Mouse (Mus musculus) MEL (cell line): ENCODE data around the gene Col19a1.

Source experiments
- CTCF ChIP-seq, 3 experiments: IDR thresholded peaks in 2 of 3; conservative IDR thresholded peaks in 1 of 3; 2 replicates each; pipeline ENCODE4 v1.5.1; 2011 to 2012; ENCODE audit warnings: low read length in 3 of 3, low read depth in 2 of 3, mild to moderate bottlenecking in 2 of 3, improper control_type of control experiment in 1 of 3, inconsistent platforms in 1 of 3, mixed read lengths in 1 of 3, moderate library complexity in 1 of 3; ENCODE audit not compliant: control insufficient read depth in 1 of 3, insufficient read depth in 1 of 3, poor library complexity in 1 of 3, severe bottlenecking in 1 of 3
- KAT2A ChIP-seq: conservative IDR thresholded peaks from 2 replicates; pipeline ENCODE4 v1.6.1; 2012; ENCODE audit warnings: low read depth, low read length, improper control_type of control experiment, inconsistent platforms
- MYB ChIP-seq: IDR thresholded peaks from 2 replicates; pipeline ENCODE4 v1.6.1; 2011; ENCODE audit warnings: mild to moderate bottlenecking, low read depth, low read length, improper control_type of control experiment
- POLR2A ChIP-seq, 2 experiments: IDR thresholded peaks; 2 replicates each; pipeline ENCODE4 v1.6.1; 2011 to 2012; ENCODE audit warnings: low read length in 2 of 2, mild to moderate bottlenecking in 2 of 2, control low read depth in 1 of 2, improper control_type of control experiment in 1 of 2, low read depth in 1 of 2, moderate library complexity in 1 of 2; ENCODE audit not compliant: control insufficient read depth in 1 of 2, insufficient read depth in 1 of 2, poor library complexity in 1 of 2
- RCOR1 ChIP-seq: IDR thresholded peaks from 2 replicates; pipeline ENCODE4 v1.6.1; 2012; ENCODE audit warnings: low read depth, mild to moderate bottlenecking, inconsistent platforms, low read length, improper control_type of control experiment
- USF1 ChIP-seq: IDR thresholded peaks from 2 replicates; pipeline ENCODE4 v1.6.1; 2014; ENCODE audit warnings: low read depth, mild to moderate bottlenecking, inconsistent platforms, low read length, improper control_type of control experiment, moderate library complexity
- ZKSCAN1 ChIP-seq: IDR thresholded peaks from 2 replicates; pipeline ENCODE4 v1.6.1; 2012; ENCODE audit warnings: low read depth, mild to moderate bottlenecking, inconsistent platforms, low read length, improper control_type of control experiment, moderate library complexity

DNA sequence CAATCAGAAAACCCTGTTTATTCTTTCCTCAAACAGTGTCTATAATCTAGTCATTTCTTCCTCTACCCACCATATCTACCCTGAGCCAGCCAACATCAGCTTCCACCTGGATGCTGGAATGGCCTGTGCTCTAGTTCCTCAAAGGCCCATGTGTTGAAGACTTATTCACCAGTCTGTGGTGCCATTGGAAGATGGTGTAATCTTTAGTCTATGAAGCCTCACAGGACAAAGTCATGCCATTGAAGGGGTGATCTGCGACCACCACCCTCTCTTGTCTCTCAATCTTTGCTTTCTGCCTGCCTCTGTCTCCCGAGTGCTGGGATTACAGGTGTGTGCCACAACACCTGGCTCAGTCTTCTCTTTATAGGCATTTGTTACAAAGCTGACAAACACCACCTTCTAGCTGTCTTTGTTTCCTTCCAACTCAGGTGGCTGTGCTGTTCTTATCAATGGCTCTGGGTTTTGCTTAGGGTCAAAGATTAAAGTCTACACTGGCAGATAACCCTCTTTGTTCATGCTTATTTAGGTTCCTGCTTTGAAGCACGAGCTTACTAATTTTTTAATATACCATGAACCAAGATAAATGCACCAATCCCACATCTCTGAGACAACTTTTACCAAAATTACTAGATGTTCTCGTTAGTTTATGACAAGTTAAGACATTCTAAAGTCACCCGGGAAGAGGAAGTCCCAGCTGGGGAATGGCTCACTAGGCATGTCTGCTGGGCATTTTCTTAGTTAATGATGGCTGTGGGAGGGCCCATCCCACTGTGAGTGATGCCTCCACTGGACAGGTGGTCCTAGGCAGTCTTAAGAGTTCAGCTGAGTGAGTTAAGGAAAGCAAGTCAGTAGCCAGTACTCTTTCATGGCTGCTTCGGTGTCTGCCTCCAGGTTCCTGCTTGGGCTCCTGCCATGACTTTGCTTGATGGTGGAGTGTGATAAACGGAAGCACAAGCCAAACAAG lies 292.0 kb downstream of the Col19a1 start:
- TF ChIP-seq POLR2A (IDR thresholded peaks at IDR 0.05; ENCODE audit: control insufficient read depth in 1 of 2, insufficient read depth in 1 of 2, low read depth in 1 of 2, low read length in 2 of 2, poor library complexity in 1 of 2), result no peak
- no peak for TF ChIP-seq ZKSCAN1
- no peak for TF ChIP-seq KAT2A
- no peak for TF ChIP-seq RCOR1
- no peak for TF ChIP-seq CTCF (IDR thresholded peaks at IDR 0.05 in 2 of 3, conservative IDR thresholded peaks at IDR 0.05 in 1 of 3; ENCODE audit: control insufficient read depth in 1 of 3, insufficient read depth in 1 of 3, low read depth in 2 of 3, low read length in 3 of 3, poor library complexity in 1 of 3, severe bottlenecking in 1 of 3)
- TF ChIP-seq MYB, result no peak
- no peak for TF ChIP-seq USF1
